Mouse (Mus musculus): ENCODE measurements around the gene Nipa1. TPM values are rescaled to one million over a fixed set of nuclear protein-coding genes. Genes with fewer than 3 reads are reported as not detected.
A peak's percentile ranks its signal among the peaks of the same experiment; 100 is the strongest.
"Not testable (repeated sequence)": the region's sequence is repeated elsewhere in the genome, so short reads cannot be mapped to it uniquely, and the experiment has no call there.

Nipa1 gene
- total RNA-seq (2021) = 10 to 100 TPM; 65.4 to 66.1 TPM

- intact Hi-C loops (cut with DNase I) = no loop called here
- no peak for DNase-seq
Measured at GRCm38 (mm10) chr7:56019930-56020253, at the start of gene Nipa1. Gene Nipa1, minus strand, starts transcription at chr7:56019954.

DNA sequence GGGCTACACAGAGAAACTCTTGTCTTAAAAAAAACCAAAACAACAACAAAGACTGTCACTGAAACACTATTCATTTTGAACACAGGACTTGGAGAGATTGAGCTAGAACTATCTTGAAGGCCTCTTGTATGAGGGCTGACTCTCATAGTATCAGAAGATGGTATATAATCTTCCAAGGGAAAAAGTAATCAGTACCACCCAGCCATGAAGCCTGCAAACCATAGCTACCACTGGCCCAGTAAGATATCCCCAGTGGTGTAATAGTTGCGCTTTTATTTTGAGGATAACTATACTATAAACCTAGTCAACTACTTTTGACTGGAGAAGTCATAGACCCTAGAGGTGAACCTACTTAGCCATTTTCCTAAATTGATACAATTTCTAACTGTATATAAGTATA lies 46.9 kb upstream of the Nipa1 start:
- no peak for DNase-seq
- intact Hi-C loops (cut with DNase I) = no loop called here

DNA sequence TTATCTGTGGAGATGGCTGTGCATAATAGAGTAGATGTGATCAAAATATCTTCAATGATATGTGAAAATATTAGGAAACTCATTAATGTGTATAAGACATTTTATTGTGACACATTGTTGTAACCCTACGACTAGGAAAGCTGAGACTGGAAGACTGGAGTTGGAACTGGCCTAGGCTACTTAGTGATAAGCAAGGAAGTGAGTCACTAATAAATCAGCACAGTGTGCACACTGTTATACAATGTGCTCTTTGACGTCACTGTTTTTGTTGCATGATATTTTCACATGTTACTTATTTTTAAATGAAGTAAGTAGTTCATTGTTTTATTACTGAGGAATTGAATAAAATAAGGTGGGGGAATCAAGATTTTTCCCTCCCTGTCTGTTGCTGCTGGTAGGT lies 46.4 kb upstream of the Nipa1 start:
- intact Hi-C loops (cut with DNase I) = no loop called here
- no peak for DNase-seq

DNA sequence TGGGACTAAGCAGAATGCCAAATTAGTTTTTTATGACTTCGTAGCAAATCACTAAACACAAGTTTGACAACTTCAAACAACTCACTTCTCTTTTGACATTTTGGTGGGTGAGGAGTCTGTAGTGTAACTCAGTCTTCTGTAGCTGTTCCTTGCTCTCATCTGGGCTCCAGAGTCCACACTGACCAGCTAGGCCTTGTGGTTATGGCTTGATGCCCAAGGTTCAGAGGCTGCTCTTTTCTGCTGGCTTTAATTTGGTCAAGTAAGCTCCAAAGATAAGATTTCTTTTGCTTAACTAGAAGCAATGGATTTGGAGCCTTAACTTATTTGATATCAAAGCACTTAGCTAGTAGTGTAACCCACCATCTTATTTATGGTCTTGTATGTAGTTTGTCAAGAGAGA lies 45.1 kb upstream of the Nipa1 start:
- DNase-seq = no peak
- intact Hi-C loops (cut with DNase I) = no loop called here

- no peak for DNase-seq
Measured at GRCm38 (mm10) chr7:56055338-56055737, 35.6 kb upstream of the Nipa1 start.

DNA sequence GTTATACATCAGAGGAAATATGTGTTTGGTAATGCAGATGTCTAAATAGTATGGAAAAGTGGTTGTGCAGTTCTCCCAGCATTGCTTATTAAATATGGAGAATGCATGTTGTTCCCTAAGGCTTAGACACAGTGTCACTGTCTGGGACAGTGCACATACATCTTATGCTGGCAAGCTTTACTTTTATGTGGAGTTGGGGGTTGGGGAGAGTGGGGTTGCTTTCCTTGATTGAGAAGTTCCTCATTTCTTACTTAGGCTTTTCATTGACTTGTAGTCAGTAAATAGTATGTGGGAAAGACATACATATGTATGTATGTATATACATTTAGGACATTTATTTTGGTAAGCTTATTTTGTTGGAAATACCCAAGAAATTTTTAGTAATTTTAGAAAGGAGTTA lies 33.2 kb upstream of the Nipa1 start:
- intact Hi-C loops (cut with DNase I) = no loop called here
- DNase-seq = no peak

More at GRCm38 (mm10) chr7:56055338-56055737, 35.6 kb upstream of the Nipa1 start:
- intact Hi-C loops (cut with DNase I) = no loop called here

DNA sequence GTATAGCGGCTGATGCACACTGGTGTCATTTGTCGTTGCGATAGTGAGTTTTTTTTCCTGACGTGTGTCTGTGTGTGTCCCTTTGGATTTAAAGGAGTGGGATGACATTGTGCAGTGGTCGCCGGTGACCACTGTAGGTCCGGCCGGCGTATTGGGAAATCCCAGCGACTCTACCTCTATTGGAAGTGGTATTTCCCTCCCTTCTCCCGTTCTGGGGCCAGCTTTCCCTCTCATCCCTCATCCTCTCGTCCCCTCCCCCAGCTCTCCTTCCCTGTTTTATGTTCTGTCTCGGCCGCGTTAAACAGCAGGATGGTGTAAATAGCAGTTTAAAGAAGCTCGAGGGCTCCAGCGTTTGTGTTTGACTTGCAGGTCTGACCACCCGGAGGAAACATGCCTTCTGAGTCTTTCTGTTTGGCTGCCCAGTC lies 30.7 kb upstream of the Nipa1 start:
- DNase-seq = peak; percentile 31
- intact Hi-C loops (cut with DNase I) = no loop called here

DNA sequence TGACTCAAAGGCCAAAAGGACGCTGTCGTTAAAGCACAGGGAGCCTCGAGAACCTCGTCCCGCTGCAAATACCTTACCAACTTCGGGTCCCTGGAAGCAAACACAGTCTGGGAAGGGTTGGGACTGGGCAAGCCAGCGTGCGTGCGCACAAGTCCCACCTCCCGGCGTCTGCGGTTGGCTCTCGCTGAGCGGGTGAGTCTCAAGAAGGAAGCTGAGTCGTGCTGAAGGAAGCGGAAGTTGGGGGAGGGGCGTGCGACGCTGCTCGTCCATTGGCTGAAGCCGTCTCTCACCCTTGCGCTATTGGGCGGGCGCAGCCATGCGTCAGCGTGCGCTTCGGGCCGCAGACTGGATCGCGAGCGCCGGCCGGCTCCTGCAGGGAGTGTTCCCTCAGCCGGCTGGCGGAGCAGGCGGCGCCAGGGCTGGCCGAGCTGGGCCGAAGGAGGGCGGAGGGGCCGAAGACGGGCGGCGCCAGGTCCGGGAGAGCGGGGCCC lies 30.1 kb upstream of the Nipa1 start, which contains the start of gene Herc2:
Gene Herc2 (plus strand): TSS at position 366 of the 491 bp plus-strand sequence.
- peak; percentile 99 for DNase-seq
- intact Hi-C loops (cut with DNase I) = loop anchor here (5.0 kb wide), 1 partner anchor 63 kb away; no protein-coding TSS in a partner anchor

DNA sequence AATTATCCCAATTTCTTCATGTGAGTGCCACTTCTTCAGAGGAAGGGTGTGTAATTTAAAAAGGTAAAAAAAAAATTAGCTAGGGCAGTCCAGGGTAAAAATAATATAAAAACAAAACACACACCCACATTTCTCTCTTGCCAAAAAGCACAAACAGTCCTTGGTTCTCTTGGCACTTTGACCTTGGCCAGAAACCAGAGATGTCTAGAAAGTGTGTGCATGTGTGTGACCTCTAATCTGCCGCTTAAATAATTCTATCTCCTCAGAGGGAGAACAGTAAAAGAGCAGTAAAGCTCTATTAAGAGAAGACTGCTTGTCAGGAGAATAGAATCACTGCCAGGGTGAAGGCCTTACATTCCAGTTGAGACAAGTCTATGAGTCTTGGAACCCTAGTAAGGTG lies 27.4 kb upstream of the Nipa1 start:
- intact Hi-C loops (cut with DNase I) = loop anchor here (5.0 kb wide), 1 partner anchor 60 kb away; no protein-coding TSS in a partner anchor

GRCm38 (mm10) chr7:56044267-56044629 lies 24.5 kb upstream of the Nipa1 start:
- no peak for DNase-seq
- intact Hi-C loops (cut with DNase I) = no loop called here

More for the DNA sequence above, 27.4 kb upstream of the Nipa1 start:
- DNase-seq = no peak

GRCm38 (mm10) chr7:56043577-56044266 lies 24.0 kb upstream of the Nipa1 start:
- no peak for DNase-seq
- intact Hi-C loops (cut with DNase I) = no loop called here

DNA sequence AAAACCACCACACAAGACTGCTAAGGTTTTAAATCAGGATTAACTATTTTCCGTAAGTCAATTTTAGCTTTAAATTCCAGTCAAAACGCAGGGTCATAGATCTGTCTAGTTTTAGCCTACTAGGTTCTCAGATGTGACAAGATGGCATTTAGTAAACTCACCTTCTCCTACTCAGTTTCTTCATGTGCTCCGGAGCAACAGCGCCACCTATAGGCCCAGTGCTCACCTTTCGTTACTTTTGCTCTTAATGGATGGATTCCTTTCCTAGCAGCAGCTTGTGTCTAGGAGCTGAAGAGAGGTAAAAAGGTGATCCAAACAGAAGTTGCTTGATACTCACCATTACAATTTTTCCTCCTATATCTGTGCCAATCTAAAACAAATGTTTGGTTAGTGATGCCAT lies 22.6 kb upstream of the Nipa1 start:
- intact Hi-C loops (cut with DNase I) = no loop called here
- DNase-seq = peak; percentile 75

GRCm38 (mm10) chr7:56023586-56023985 lies 3.8 kb upstream of the Nipa1 start:
- intact Hi-C loops (cut with DNase I) = no loop called here
- no peak for DNase-seq

GRCm38 (mm10) chr7:56018972-56019929 lies 503 bp downstream of the Nipa1 start:
- intact Hi-C loops (cut with DNase I) = no loop called here
- DNase-seq = peak; percentile 72

DNA sequence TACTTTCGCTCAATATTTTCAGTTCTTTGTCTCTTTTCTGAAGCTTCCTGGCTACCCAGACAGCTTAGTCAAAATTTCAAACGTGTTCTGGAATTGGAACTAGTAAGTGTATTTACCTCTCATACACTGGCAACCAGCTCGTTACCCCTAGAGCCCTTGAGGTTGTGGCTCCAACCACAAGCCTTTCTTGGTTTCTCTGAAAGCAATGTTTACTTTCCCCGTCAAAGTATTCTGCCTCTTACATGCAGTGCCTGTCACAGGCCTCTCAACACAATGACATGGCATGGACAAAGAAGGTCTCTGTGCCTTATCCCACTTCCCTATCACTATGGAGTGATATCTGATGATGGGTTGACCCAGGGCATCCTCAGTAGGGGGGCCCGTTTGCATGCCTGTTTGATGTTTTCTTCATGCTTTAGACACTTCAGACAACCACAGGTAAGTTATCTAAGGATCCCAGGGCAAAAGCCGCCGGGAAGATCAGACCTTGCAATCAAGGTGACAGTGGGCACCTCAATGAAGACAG lies 1.2 kb downstream of the Nipa1 start:
- intact Hi-C loops (cut with DNase I) = no loop called here
- peak; percentile 5 for DNase-seq

- no peak for DNase-seq
- intact Hi-C loops (cut with DNase I) = no loop called here
Measured at GRCm38 (mm10) chr7:56017761-56018160, 2.0 kb downstream of the Nipa1 start.

GRCm38 (mm10) chr7:56015837-56016236 lies 3.9 kb downstream of the Nipa1 start:
- no peak for DNase-seq
- intact Hi-C loops (cut with DNase I) = no loop called here

DNA sequence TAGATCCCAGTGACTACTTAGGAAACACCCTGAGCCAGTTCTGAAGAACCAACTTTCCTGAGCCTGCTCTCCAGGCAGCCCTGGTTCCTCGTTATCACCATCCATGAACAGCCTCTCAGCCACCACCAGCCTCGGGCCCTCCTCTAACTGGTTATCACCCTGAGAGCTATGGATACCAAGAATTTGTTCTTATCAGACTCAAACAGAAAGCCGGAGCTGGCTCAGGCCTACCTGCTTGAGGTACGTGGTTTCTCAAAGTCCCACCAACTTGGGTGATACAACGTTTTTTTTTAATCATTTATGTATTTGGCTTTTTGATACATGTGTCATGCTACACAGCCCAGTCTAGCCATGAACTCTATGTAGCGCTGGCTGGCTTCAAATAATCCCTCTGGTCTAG lies 4.6 kb downstream of the Nipa1 start:
- intact Hi-C loops (cut with DNase I) = no loop called here
- no peak for DNase-seq

DNA sequence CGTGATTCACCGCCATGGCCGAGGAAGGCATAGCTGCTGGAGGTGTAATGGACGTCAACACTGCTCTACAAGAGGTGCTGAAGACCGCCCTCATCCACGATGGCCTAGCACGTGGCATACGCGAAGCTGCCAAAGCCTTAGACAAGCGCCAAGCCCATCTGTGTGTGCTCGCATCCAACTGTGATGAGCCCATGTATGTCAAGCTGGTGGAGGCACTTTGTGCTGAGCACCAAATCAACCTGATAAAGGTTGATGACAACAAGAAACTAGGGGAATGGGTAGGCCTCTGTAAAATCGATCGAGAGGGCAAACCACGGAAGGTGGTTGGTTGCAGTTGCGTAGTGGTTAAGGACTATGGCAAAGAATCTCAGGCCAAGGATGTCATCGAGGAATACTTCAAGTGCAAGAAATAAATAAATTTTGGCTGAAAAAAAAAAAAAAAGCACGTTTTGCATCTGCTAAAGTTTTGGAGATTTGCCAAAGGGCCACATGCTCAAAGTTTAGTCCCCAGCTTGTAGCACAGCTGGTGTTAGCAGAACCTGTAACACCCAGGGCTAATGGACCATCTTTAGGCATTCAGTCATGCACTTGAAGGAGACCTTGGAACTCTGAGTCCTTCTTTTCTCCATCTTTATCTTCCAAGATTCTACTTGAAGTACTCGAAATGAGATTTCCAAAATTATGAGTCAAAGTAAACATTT lies 5.6 kb downstream of the Nipa1 start:
- DNase-seq; intact Hi-C loops (cut with DNase I): not testable (repeated sequence)

DNA sequence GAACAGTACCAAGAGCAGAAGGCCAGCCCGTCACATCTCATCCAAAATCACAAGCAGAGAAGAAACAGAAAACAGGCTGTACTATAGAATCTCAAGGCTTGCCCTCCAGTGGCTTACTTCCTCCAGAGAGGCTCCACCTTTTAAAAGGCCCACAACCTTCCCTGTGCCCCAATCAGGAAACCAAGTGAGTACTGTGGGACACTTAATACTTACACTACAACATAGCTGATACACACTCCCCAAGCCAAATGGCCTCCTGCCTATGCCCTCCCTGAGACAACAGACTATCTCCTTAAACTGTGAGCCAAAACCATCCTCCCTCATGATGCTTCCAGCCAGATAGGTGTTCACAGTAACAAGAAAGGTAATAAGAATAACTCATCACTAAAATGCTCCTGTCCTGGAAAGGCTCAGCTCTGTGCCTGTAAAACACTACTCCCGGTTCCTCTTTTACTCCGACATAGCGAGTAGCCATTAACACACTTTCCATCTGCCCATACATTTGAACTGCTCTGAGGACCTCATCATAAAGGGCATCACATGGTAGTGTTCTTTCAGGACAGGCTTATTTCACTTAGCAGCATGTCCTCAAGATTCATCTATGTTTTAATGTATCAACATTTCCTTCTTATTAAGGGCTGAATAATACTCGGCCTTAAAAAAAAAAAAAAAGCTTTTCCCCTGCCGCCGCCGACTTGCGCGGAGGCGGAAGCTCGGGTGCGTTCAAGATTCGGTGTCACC lies 6.3 kb downstream of the Nipa1 start:
- no peak for DNase-seq
- intact Hi-C loops (cut with DNase I) = no loop called here
